Comparison of ENCODE assay signal across 35 mouse cellular contexts in genomic region chr6:70887993-70888392, GRCm38 (mm10). TPM values are rescaled to one million over a fixed set of nuclear protein-coding genes. Genes with fewer than 3 reads are reported as not detected.
DNase-seq lines count a peak whose midpoint lies in the region; ATAC-seq and TF ChIP-seq lines count a peak whose summit lies in the region.
"Had no signal": no experiment of that assay in that cellular context is flagged by ENCODE, and none has a peak within 500 bp of the region (broad histone marks: within the 10 kb centered on the region; RNA-seq: fewer than 3 reads in every experiment).

No protein-coding gene starts in this region.

- H3K9me3 ChIP-seq in heart, embryonic 12.5 days (replicated peaks), result no peaks in the 10 kb centered on the region
- H3K9me3 ChIP-seq in heart, embryonic 15.5 days (replicated peaks), result no peaks in the 10 kb centered on the region
- H3K9me3 ChIP-seq in heart, embryonic 16.5 days (replicated peaks; ENCODE audit: control insufficient read depth, low read length), result no peaks in the 10 kb centered on the region
- H3K9me3 ChIP-seq in lung, postnatal 0 days (ENCODE audit: low read length), result no peaks in the 10 kb centered on the region
- H3K9me3 ChIP-seq: embryonic facial prominence, embryonic 10.5 days; embryonic facial prominence, embryonic 13.5 days; forebrain, embryonic 10.5 days; forebrain, embryonic 13.5 days; hindbrain, embryonic 10.5 days; hindbrain, embryonic 13.5 days; intestine, embryonic 15.5 days; kidney, embryonic 15.5 days had no signal

- TF ChIP-seq EP300 in lung, postnatal 0 days (IDR thresholded peaks at IDR 0.05), result no peak

- H3K27me3 ChIP-seq in heart, embryonic 12.5 days (replicated peaks), result no peaks in the 10 kb centered on the region
- no peaks in the 10 kb centered on the region for H3K27me3 ChIP-seq in heart, embryonic 15.5 days
- no peaks in the 10 kb centered on the region for H3K27me3 ChIP-seq in heart, embryonic 16.5 days (ENCODE audit: control insufficient read depth, insufficient read depth, low read length)
- H3K27me3 ChIP-seq in lung, postnatal 0 days (replicated peaks; ENCODE audit: insufficient read depth, low read length), result no peaks in the 10 kb centered on the region
- H3K27me3 ChIP-seq: embryonic facial prominence, embryonic 13.5 days; forebrain, embryonic 13.5 days; hindbrain, embryonic 13.5 days; intestine, embryonic 15.5 days; kidney, embryonic 15.5 days had no signal

- H3K9ac ChIP-seq in heart, embryonic 12.5 days, result no peak overlapping the region
- no peak overlapping the region for H3K9ac ChIP-seq in heart, embryonic 15.5 days
- H3K9ac ChIP-seq in heart, embryonic 16.5 days (ENCODE audit: low read length), result no peak overlapping the region
- H3K9ac ChIP-seq in lung, postnatal 0 days (replicated peaks; ENCODE audit: low read depth), result no peak overlapping the region
- H3K9ac ChIP-seq: embryonic facial prominence, embryonic 13.5 days; forebrain, embryonic 13.5 days; hindbrain, embryonic 13.5 days; intestine, embryonic 15.5 days; kidney, embryonic 15.5 days had no signal

- TF ChIP-seq CTCF in lung, postnatal 0 days (IDR thresholded peaks at IDR 0.05), result no peak

- H3K27ac ChIP-seq in heart, embryonic 12.5 days (ENCODE audit: poor library complexity, severe bottlenecking), result peak overlapping the region; percentile 11; the same call in 1 of the 2 replicates
- no peak overlapping the region for H3K27ac ChIP-seq in heart, embryonic 15.5 days
- H3K27ac ChIP-seq in heart, embryonic 16.5 days (ENCODE audit: low read length), result no peak overlapping the region
- no peak overlapping the region for H3K27ac ChIP-seq in lung, postnatal 0 days (ENCODE audit: low read length)
- H3K27ac ChIP-seq: embryonic facial prominence, embryonic 10.5 days; embryonic facial prominence, embryonic 13.5 days; forebrain, embryonic 10.5 days; forebrain, embryonic 13.5 days; hindbrain, embryonic 10.5 days; hindbrain, embryonic 13.5 days; intestine, embryonic 15.5 days; kidney, embryonic 15.5 days had no signal

- 70% methylated on average over 11 of the region's 11 CpGs for WGBS in heart, embryonic 12.5 days
- WGBS in heart, embryonic 15.5 days, result 60% methylated on average over 11 of the region's 11 CpGs
- 54% methylated on average over 11 of the region's 11 CpGs for WGBS in heart, embryonic 16.5 days
- WGBS in lung, postnatal 0 days, result 82% methylated on average over 11 of the region's 11 CpGs

- peaks cover 95% of the 10 kb centered on the region for H3K36me3 ChIP-seq in heart, embryonic 12.5 days
- H3K36me3 ChIP-seq in heart, embryonic 15.5 days, result peaks cover 63% of the 10 kb centered on the region
- H3K36me3 ChIP-seq in heart, embryonic 16.5 days (ENCODE audit: control insufficient read depth, insufficient read depth), result peaks cover 40% of the 10 kb centered on the region
- H3K36me3 ChIP-seq in lung, postnatal 0 days (ENCODE audit: insufficient read depth, low read length), result peaks cover 43% of the 10 kb centered on the region

- peak; percentile 20 to 36 for DNase-seq in heart, adult 18-20 months
- DNase-seq in heart, postnatal 36 days, result no peak
- no peak for DNase-seq in heart, postnatal 4 days
- DNase-seq in spleen, adult 18-20 months, result no peak
- no peak for DNase-seq in lung, postnatal 0 days (ENCODE audit: low spot score)
- DNase-seq: adrenal gland, adult 8-10 months; adrenal gland, postnatal 25 days; cerebellum, adult 11-12 months; cerebellum, adult 8-10 months; cerebellum, postnatal 10 days; cerebellum, postnatal 36 days; embryo, embryonic 11 days; gastrocnemius, postnatal 25 days; kidney, adult 11 months; kidney, adult 8-10 months had no signal

- H3K4me3 ChIP-seq in heart, embryonic 12.5 days, result no peak overlapping the region
- H3K4me3 ChIP-seq in heart, embryonic 15.5 days, result peak overlapping the region; percentile 6; the same call in 1 of the 2 replicates
- H3K4me3 ChIP-seq in heart, embryonic 16.5 days (ENCODE audit: low read length), result peak overlapping the region; percentile 29
- H3K4me3 ChIP-seq in lung, postnatal 0 days (ENCODE audit: low read depth, low read length), result no peak overlapping the region
- H3K4me3 ChIP-seq: embryonic facial prominence, embryonic 10.5 days; embryonic facial prominence, embryonic 13.5 days; forebrain, embryonic 10.5 days; forebrain, embryonic 13.5 days; hindbrain, embryonic 10.5 days; hindbrain, embryonic 13.5 days; intestine, embryonic 15.5 days; kidney, embryonic 15.5 days had no signal

- intact Hi-C loops in heart, postnatal 36 days (cut with DNase I), result loop anchor here (10.0 kb wide), 1 partner anchor 173 kb away; no protein-coding TSS in a partner anchor

- ATAC-seq in heart, embryonic 12.5 days (ENCODE audit: insufficient number of reproducible peaks, low FRiP score), result no peak
- no peak; the same call in 1 of the 2 replicates for ATAC-seq in heart, embryonic 15.5 days (replicated peaks; ENCODE audit: insufficient number of reproducible peaks, insufficient read depth, low FRiP score, low read depth)
- ATAC-seq in heart, embryonic 16.5 days (replicated peaks; ENCODE audit: extremely low read depth, insufficient read depth, low FRiP score), result peak; percentile 60; the same call in 1 of the 2 replicates
- no peak for ATAC-seq in lung, postnatal 0 days
- ATAC-seq: activated CD4-positive, CD25-positive, alpha-beta regulatory T cell, adult 4 months; CD4-positive, CD25-positive, alpha-beta regulatory T cell, adult 4 months; forebrain, embryonic 13.5 days; forebrain, embryonic 16.5 days; hindbrain, embryonic 16.5 days; intestine, embryonic 15.5 days had no signal

- peaks cover 9% of the 10 kb centered on the region; the same call in 1 of the 2 replicates for H3K4me1 ChIP-seq in heart, embryonic 12.5 days (replicated peaks)
- H3K4me1 ChIP-seq in heart, embryonic 15.5 days (replicated peaks), result peaks cover 9% of the 10 kb centered on the region; the same call in 1 of the 2 replicates
- H3K4me1 ChIP-seq in heart, embryonic 16.5 days (ENCODE audit: control insufficient read depth, insufficient read depth, low read length), result no peaks in the 10 kb centered on the region
- H3K4me1 ChIP-seq in lung, postnatal 0 days (ENCODE audit: insufficient read depth, low read depth, low read length), result no peaks in the 10 kb centered on the region
- H3K4me1 ChIP-seq: embryonic facial prominence, embryonic 10.5 days; embryonic facial prominence, embryonic 13.5 days; forebrain, embryonic 10.5 days; forebrain, embryonic 13.5 days; hindbrain, embryonic 10.5 days; hindbrain, embryonic 13.5 days; intestine, embryonic 15.5 days; kidney, embryonic 15.5 days had no signal

- H3K4me2 ChIP-seq in heart, embryonic 12.5 days, result peak overlapping the region; percentile 35
- peak overlapping the region; percentile 31 for H3K4me2 ChIP-seq in heart, embryonic 15.5 days
- H3K4me2 ChIP-seq in heart, embryonic 16.5 days (ENCODE audit: low read depth, low read length), result peak overlapping the region; percentile 51
- no peak overlapping the region for H3K4me2 ChIP-seq in lung, postnatal 0 days (replicated peaks; ENCODE audit: low read depth, low read length)
- H3K4me2 ChIP-seq: embryonic facial prominence, embryonic 13.5 days; forebrain, embryonic 13.5 days; hindbrain, embryonic 13.5 days; intestine, embryonic 15.5 days; kidney, embryonic 15.5 days had no signal

RNA-seq across cellular contexts. Expression of gene Tex37, which starts 30.7 kb away (rescaled TPM):
- not detected for total RNA-seq in heart, adult 18-20 months (2021)
- total RNA-seq in heart, postnatal 36 days (2021), result not detected
- polyA plus RNA-seq in heart, embryonic 12.5 days (2016; fragmentation: Nextera tagmentation; extraction: Ambion mirVana), result not detected in 2 replicates
- total RNA-seq in heart, postnatal 4 days (2021), result not detected
- not detected in 2 replicates for polyA plus RNA-seq in heart, embryonic 15.5 days (2015; fragmentation: Nextera tagmentation; extraction: Ambion mirVana)
- not detected in 2 replicates for polyA plus RNA-seq in heart, embryonic 16.5 days (2015; fragmentation: Nextera tagmentation; extraction: Ambion mirVana)
- polyA plus RNA-seq in lung, postnatal 0 days (2015; fragmentation: Nextera tagmentation; extraction: Ambion mirVana), result not detected in 2 replicates
- total RNA-seq: adrenal gland, adult 8-10 months; adrenal gland, postnatal 25 days; gastrocnemius, adult 18-20 months; gastrocnemius, postnatal 25 days; MEL had no signal
- polyA plus RNA-seq: activated CD4-positive, CD25-positive, alpha-beta regulatory T cell, adult 4 months; brain, embryonic 14.5 days; C2C12; CD4-positive, CD25-positive, alpha-beta regulatory T cell, adult 4 months; cortical plate, adult 2 months; embryonic facial prominence, embryonic 10.5 days; embryonic facial prominence, embryonic 13.5 days; forebrain, embryonic 10.5 days; forebrain, embryonic 13.5 days; forebrain, embryonic 16.5 days; hindbrain, embryonic 10.5 days; hindbrain, embryonic 13.5 days; hindbrain, embryonic 16.5 days; intestine, embryonic 15.5 days; kidney, embryonic 15.5 days had no signal

RNA-seq across cellular contexts. Expression of gene Eif2ak3, which starts 43.7 kb away (rescaled TPM):
- 1 to 10 TPM; 6.9 to 7.5 TPM for total RNA-seq in heart, adult 18-20 months (2021)
- total RNA-seq in heart, postnatal 36 days (2021), result 1 to 10 TPM; 9.2 to 9.6 TPM
- polyA plus RNA-seq in heart, embryonic 12.5 days (2016; fragmentation: Nextera tagmentation; extraction: Ambion mirVana), result 9.5 and 10.8 TPM in 2 replicates
- total RNA-seq in heart, postnatal 4 days (2021), result 10 to 100 TPM; 12.6 to 13.7 TPM
- polyA plus RNA-seq in heart, embryonic 15.5 days (2015; fragmentation: Nextera tagmentation; extraction: Ambion mirVana), result 5.2 and 7.5 TPM in 2 replicates
- polyA plus RNA-seq in heart, embryonic 16.5 days (2015; fragmentation: Nextera tagmentation; extraction: Ambion mirVana), result 6.3 and 6.5 TPM in 2 replicates
- 8.6 and 8.9 TPM in 2 replicates for polyA plus RNA-seq in lung, postnatal 0 days (2015; fragmentation: Nextera tagmentation; extraction: Ambion mirVana)

Comparison
In these comparisons a context has a peak if more than half of its experiments do, and no peak if none do; other contexts are left out.
1. DNase-seq: peak in heart, adult 18-20 months (2 of 2); none in heart, postnatal 36 days (0 of 2), heart, postnatal 4 days (single experiment), spleen, adult 18-20 months (0 of 2) and lung, postnatal 0 days (single experiment).
2. H3K4me3 ChIP-seq: peak in heart, embryonic 15.5 days (single experiment) and heart, embryonic 16.5 days (single experiment); none in heart, embryonic 12.5 days (single experiment) and lung, postnatal 0 days (single experiment).